Mouse (Mus musculus) c-Kit-negative CD71-positive TER-119-positive erythroid progenitor cells, embryonic 14.5 days (primary cell): Measurements from ENCODE around the gene Mark2.
A peak's percentile ranks its signal among the peaks of the same experiment; 100 is the strongest.

ENCODE experiments used
- DNase-seq: peaks from one replicate; pipeline ENCODE4 v3.0.0-alpha.2; 2013; ENCODE audit warnings: low read depth, low spot score

Gene Mark2

DNA sequence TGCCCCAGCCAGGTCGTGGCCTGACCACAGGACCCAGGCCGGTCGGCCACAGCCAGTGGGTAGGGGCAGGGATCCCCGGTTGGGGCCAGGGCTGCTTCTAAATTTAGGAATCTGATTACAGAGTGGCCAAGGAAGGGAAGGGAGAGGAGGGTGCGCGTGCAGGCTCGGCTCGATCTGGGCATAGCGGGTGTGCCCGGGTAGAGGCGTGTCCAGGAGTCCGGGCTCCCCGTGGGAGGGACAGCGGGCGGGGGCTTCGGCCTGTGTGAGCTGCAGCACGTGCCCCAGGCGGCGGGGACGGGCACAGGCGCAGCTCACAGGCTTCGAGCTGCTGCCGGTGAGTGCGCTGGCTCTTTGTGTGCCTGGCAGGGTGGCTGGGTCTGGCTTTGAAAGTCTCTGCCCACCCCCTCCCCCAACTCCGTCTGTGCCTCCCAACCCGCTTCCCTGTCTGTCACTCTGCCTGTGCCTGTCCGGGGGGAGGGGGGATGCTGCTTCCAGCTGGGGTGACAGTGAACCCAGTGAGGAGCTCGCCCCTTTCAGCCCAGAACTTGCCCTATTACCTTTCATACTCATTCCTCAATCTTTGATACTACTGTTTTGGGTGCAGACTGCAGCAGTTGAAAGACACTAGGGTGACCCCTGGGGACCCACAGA is 74.4 kb downstream of the Mark2 start, which contains the start of gene Rcor2:
Rcor2 (plus strand) TSS at position 235 of the 651 bp plus-strand sequence.
- DNase-seq = no peak

DNA sequence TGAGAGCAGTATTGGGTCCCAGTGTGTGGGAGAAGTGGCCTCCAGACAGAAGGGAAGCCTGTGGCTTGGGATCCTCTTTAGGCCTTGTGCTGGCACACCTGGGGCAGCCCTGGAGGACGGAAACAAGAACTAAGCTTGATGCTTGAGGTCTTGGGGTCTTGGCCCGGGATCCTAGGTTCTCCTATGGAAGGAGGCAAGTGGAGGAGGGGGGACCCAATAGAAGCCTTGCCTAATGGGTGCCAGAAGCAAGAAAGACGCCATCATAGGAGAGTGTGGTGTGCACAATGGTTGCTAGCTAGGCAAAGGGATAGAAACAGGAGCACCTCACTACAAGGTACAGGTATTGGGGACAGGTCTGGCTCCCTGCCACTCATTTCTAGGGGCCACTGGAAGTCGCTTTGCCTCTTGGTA is 75.2 kb downstream of the Mark2 start:
- DNase-seq = no peak

DNA sequence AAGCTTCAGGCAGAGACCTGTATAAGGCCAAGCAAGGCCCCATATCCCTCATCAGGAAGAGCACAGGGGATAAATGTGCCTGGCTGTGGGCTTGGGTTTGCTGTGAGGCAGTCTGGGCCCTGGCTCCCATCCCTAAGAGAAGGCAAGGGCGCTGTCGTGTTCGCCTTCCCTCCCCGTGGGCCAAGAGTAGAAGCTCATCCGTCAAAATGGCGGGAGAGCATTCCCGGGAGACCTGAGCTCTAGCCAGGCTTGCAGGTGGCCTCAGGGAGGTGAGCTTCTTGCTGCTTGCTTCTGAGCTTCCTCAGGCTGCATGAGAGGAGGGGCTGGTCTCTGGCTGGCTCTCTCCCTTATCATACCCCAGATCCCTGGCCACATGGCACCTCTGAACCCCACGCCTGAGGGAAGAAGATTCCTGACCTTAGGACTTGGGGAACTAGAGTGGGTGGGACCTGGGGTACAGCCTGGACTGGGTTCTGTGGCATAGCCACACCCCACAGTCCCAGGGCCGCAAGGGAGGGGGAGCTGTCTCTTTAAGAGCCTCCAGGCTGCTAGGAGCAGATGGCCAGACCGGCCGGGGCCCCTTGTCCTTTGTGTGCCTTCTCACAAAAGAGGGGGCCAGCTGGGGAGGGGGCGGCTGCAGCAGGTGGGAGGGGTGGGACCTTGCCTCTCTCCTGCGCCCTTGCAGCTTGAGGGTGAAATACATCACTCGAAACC is 76.0 kb downstream of the Mark2 start:
- no peak for DNase-seq

DNA sequence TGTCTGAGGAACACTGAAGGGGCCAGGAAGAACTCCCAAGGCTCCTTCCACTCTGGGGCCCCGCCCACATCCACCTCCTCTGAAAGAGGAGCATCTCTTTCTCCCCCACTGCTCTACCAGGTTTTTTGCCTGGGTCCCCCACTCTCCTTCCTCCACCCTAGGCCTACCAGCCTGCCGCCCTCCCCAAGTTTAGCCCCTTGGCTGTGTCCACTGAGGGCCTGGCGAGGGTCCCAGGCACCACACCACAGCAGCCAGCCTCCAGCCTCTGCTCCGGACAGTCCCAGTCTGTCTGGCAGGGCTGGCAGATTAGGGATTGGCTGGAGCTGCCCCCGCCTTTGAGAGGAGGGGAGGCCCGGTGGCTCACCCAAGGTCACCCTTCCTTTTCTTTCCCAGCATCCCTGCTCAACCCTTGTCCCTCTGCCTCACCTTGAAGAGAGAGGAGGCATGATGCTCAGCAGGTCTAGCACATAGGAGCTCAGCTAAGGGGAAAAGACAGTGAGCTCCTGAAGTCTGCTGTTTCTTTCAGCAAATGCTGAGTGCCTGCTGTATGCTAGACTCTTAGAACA is 76.8 kb downstream of the Mark2 start:
- no peak for DNase-seq

DNA sequence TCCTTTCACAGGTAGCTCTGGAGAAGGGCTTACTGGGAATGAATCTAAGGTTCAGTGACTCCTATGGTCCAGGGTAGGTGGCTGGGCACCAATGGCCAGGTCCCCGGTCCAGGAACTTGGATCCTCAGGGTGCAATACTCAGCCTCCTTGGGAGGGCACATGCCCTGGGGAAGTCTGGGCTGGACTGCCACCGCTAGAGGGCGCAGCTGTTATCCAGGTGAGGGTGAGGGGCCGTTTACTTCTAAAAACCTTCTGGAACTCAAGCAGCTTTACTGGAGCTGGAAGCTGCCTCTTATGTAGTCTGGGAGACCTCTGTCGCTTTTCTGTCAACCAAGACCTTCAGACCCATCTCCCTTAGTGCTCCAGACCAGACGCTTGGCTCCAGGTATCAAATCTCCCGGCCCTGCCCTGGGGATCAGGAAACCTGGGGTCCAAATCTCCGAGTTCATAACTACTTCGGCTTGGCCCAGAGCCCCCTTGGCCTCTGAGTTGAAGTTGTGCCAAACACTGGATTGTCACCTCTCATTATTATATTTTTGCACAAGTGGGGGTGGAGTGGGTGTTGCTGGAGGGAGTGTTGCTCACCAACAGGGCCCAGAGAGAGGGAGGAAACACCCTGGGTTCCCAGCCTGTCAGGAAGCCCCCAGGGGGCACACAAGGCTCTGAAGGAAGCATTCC is 77.4 kb downstream of the Mark2 start:
- DNase-seq = peak; percentile 52

DNA sequence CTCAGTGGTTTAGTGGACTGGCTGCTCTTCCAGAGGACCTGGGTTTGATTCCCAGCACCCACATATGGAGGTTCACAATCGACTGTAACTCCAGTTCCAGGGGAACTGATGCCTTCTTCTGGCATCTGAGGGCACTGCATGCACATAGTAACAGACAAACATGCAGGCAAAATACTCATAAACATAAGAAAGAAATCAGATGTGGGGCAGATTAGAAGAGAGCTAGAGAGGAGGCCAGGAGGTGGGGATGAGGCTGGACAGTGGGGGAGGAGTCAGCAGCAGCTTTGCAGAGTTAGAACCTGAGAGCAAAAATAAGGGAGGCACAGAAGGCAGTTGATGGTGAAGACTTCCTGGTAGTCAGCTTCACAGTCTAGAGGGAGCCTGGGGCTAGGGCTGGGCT is 79.1 kb downstream of the Mark2 start:
- DNase-seq = no peak

DNA sequence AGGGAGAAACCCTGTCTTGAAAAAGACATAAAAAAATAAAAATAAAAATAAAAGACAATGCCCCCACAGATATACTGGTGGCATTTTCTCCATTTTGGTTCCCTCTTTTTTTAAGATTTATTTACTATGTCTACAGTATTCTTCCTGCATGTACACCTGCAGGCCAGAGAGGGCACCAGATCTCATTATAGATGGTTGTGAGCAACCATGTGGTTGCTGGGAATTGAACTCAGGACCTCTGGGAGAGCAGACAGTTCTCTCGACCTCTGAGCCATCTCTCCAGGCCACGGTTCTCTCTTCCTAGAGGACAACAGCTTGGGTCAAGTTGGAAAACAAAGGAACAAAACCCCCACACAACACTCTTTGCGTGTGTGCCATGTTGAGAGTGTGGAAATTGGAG is 79.7 kb downstream of the Mark2 start:
- DNase-seq = no peak

DNA sequence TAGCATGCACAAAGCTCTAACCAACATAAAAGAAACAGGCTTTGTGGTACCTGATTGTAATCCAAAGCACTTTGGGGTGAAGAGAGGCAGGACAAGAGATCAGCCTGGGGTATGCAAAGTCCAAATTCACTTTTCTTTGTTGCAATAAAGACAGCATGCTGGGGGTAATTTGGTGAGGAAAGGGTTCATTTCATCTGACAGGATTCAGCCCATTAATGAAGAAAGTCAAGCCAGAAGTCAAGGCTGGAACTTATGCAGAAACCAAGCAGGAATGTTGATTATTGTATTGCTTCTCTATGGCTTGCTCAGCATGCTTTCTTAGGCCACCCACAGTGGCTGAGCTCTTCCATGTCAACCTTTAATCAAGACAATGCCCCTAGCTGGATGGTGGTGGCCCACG is 80.2 kb downstream of the Mark2 start:
- no peak for DNase-seq

DNA sequence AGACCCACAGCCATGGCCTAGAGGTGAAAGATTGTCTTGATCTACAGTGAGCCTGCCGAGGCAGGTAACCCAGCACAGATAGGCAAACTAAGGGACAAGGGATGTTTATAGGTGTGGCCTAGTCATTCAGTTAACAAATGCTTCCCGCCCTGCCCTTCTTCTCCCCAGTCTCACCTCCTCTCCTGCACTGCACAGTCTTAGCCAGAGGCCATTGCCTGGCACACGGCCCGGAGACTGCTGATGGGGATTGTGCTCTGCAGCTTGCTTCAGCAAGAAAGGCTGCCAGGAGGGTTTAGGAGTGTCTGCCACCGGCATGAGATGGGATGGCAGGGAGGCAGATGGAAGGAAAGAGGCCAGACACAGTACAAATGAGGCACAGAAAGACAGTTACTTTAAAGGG is 83.8 kb downstream of the Mark2 start:
- DNase-seq = no peak

DNA sequence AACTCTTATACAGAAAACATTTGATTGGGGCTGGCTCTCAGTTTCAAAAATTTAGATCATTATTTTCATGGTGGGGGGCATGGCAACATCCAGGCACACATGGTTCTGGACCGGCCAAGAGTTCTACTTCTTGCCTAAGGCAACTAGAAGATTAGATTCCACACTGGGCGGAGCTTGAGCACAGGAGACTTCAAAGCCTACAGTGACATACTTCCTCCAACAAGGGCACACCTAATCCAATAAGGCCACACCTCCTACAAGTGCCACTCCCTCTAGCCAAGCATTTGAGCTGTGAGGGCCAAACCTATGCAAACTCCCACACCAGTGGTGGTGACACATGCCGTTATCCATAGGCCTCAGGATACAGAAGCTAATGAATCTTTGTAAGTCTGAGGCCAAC is 95.6 kb downstream of the Mark2 start:
- DNase-seq = no peak

DNA sequence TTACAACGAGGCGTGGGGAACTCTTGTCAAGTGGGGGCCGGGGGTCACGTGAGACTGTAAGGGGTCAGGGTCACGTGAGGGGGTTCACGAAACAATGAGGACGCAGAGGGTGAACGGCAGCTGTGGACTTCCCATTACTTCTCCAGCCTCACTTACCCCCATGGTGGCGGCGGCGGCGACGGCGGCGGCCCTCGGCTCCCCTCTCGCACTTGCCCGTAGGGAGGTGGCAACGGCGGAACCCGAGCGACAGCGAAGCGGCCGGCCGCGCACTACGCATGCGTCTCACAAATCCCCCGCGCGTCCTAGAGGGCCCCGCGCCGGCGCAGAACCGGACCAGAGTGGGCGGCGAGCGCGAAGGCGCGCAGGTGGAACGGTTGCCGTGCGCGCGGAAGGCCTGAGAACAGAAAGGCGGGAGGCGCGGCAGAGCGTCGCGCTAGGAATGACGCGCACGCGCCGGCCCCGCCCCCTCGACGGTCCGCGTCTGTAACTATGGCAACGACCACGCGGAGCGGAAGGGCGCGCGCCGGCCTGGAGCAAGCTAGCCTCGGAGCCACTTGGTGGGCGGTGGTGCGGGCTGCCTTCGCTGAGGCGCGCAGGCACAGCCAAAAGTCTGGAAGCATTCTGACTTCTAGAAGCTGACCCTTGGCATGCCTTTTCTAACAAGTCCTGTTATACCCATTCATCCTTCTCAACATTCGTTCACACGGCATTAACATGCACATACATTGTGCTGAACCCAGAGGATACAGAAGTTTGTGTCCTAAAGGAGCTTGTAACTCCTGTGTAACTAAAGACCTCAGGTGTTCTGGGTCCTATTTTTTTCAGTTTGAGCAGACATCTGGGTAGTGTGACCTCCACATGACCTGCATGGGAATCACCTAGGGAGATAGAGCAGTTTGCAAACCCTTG is 100.6 kb downstream of the Mark2 start, which contains the start of gene Naa40:
Naa40 (minus strand) TSS at position 402 of the 909 bp plus-strand sequence.
- DNase-seq = peak; percentile 88

DNA sequence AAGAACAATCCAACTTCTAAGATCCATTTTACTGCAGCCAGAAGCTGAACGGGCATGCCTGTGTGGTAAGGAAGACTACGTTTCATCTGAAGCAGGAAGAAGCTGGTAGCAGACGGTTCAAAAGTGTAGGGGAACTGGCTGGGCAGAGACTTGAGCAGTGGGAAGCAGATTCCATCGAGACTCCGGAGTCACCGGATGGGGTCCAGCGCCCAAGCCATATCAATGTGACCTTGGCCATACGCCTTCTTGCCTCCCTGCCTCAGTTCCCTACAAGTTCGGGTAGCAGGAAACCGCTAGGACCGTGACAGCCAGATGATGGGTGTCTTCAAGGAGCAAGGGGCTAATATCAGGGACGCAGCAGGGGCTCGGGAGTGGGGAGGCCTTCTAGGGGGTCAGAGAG is 101.4 kb downstream of the Mark2 start:
- no peak for DNase-seq

DNA sequence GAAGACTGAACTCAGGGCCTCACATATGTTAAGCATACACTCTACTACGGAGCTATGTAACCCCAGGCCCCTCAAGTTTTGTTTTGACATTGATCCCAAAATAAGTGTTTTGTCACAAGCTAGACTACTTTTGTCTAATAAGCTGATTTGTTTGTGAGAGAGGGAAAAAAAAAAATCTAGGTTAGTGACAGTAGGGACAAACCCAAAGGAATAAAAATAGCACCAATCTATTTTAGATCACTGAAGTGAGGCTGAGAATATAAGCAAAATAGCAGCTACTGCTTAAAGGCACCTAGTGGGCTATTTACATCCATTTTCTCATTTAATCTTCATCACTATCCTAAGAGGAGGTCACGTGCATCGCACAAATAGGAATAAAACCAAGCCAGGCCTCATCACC is 102.1 kb downstream of the Mark2 start:
- no peak for DNase-seq

DNA sequence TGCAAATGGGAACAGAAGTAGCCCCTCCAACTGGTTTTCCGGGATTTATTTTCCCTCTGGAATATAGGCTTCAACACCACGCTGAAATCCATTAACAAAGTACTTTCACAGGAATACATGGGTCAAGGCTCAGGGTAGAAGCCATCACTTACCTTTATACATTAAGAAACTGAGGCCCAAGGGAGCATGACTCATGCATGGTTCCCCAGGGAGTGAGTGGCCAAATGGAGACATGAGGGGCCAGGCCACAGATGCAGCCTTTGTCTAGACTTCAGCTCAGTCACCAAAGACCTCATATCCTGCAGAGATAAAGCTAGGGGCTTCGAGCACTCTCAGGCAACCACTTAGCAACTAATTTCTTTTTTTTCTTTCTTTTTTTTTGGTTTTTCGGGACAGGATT is 104.9 kb downstream of the Mark2 start:
- no peak for DNase-seq

DNA sequence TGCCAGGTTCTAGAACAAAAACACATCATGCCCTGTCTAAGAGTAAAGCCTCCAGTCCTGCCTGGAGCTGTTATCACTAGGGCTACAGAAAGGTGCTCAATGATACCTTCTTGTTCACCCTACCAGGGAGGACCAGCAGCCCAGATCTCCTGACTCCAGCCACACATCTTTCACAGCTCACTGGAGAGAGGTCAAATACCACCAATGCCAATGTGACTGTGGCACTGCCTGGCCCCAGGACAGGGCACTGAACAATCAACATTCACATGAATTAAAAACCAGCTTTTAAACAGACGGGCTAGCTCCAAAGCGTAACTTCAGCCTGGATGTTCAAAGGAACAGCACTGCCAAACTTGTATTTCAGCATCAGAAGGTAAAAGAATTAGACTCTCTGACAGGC is 105.6 kb downstream of the Mark2 start:
- DNase-seq = no peak

DNA sequence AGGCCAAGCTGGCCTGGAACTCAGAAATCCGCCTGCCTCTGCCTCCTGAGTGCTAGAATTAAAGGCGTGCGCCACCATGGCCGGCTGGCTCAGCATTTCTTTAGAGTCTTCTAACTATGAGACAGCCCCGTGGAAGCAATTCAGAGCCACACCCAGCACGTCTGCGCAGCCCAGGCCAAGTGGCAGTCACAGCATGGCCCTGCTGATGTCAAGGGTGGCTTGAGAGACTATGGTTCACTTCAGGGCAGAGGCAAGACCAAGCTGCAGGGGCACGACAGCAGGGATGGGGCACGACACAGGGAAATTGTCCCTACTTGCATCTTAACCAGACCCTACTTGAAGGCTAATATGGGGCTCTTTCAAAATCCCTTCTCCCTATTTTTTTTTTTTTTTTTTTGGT is 106.2 kb downstream of the Mark2 start:
- DNase-seq = no peak

DNA sequence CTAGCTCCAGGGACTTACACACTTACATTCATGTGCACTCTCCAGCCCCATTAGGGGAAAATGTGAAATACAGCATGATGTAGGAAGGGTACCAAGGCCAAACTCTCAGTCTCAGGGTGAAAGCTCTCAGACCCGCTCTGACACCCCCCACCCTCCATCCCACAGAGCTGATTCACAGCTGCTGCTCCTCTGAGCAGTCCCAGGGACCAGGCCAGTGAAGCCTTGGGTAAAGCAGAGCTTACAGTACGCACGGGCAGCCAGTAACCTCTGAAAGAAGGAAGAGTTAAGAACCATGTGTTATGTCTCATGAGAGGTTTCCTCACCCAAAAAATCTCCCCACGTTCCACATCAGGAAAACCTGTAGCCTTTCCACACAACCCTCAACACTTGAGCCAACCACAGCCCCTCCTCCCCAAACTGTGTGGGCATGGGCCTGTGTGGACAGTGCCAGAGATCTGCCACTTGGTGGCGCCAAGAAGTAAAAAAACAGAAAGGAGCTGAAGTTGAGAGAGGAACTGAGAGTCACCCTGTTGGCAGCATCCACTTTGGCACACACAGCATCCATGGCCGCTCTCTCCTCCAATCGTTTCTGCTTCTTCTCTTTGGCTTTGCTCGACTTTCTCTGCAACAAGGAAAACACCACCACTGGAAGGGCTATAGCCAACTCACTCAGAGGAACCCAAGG is 107.0 kb downstream of the Mark2 start:
- no peak for DNase-seq

DNA sequence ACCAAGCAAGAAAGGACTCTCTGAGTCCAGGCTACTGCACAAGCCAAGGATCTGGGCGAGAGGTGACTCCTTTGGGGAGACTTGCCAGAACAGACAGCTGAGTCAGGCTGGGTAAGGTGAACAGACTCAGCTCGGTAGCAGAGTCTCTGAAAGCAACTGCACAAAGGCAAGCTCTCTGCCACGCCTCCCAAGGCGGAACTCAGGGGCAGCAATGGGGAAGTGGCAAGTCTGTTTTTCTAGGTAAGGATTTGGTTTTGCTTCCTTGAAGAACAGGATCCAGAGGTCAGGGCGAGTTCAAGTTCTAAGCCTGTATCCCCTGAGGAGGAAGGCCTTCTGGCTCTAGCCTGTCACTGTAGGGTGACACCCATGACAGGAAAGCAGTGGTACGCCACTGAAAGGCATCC is 115.1 kb downstream of the Mark2 start:
- no peak for DNase-seq
